Mouse (Mus musculus) neural tube, embryonic 13.5 days (tissue): ENCODE results near the gene Usp1. TPM values are rescaled to one million over a fixed set of nuclear protein-coding genes. Genes with fewer than 3 reads are reported as not detected.
"Not testable (repeated sequence)": the region's sequence is repeated elsewhere in the genome, so short reads cannot be mapped to it uniquely, and the experiment has no call there.

ENCODE experiments used
- ATAC-seq: fragments of 200-750 bp; cut with Nextera tagmentation; 2 replicates; pipeline ENCODE4 v1.8.0; 2017; ENCODE audit warnings: low read depth, mild to moderate bottlenecking, moderate TSS enrichment, moderate library complexity
- H3K27ac ChIP-seq: fragments of 300-500 bp; sonication (generic); replicated peaks from 2 replicates; pipeline ENCODE4 v1.5.1; 2015; ENCODE audit warnings: moderate library complexity, mild to moderate bottlenecking, inconsistent platforms
- H3K27me3 ChIP-seq: fragments of 300-500 bp; sonication (generic); 2 replicates; pipeline ENCODE4 v1.6.1; 2015; ENCODE audit warnings: mild to moderate bottlenecking, inconsistent platforms
- H3K36me3 ChIP-seq: fragments of 300-500 bp; sonication (generic); 2 replicates; pipeline ENCODE4 v1.6.1; 2015; ENCODE audit warnings: mild to moderate bottlenecking, inconsistent platforms
- H3K4me1 ChIP-seq: fragments of 300-500 bp; sonication (generic); replicated peaks from 2 replicates; pipeline ENCODE4 v1.6.1; 2015; ENCODE audit warnings: inconsistent platforms
- H3K4me2 ChIP-seq: fragments of 300-500 bp; sonication (generic); 2 replicates; pipeline ENCODE4 v1.6.1; 2015; ENCODE audit warnings: inconsistent platforms, mild to moderate bottlenecking, moderate library complexity
- H3K4me3 ChIP-seq: fragments of 300-500 bp; sonication (generic); 2 replicates; pipeline ENCODE4 v1.5.1; 2015; ENCODE audit warnings: mild to moderate bottlenecking, inconsistent platforms
- H3K9ac ChIP-seq: fragments of 300-500 bp; sonication (generic); 2 replicates; pipeline ENCODE4 v1.6.1; 2015; ENCODE audit warnings: moderate library complexity, mild to moderate bottlenecking, inconsistent platforms
- H3K9me3 ChIP-seq: fragments of 300-500 bp; sonication (generic); 2 replicates; pipeline ENCODE4 v1.6.1; 2016; ENCODE audit warnings: inconsistent platforms
- WGBS: fragments of 180-500 bp; shearing (Covaris S2); methylation state at CpG from one replicate; pipeline ENCODE4 v1.1.7; 2015; 5-methylcytosine and 5-hydroxymethylcytosine counted together
- polyA plus RNA-seq: library from polyadenylated mRNA; unstranded; fragments of >200 nt; fragmentation: Nextera tagmentation; extraction: Ambion mirVana; gene quantifications from 2 replicates; pipeline ENCODE4 v1.2.1, GENCODE M21; 2015

The Usp1 gene
- polyA plus RNA-seq, 1 experiment from 2014 or later, result 27.5 TPM

DNA sequence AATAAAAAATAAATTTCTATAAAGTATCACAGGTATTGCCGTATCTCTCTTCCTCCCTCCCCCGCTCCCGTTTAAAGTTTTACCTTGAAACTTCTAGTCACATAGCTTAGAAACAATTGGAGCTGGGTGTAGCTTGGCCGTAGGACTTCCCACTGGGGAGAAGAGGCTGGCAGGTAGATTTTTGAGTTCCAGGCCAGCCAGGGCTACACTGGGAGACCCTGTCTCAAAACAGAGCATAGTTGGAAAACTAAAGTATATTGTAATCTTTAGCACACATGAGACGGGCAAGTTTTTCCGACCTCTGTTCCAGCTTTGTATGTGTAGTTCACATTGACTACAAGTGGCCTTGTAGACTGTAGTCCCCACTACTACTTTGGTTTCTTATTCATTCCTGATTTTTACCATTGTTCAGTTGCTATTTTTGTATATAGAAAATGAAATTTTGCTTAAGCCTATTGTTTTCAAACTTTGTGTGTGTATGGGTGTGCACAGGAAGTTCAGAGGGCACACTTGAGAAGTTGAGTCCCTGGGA is 1.7 kb downstream of the Usp1 start:
- Histone ChIP-seq H3K36me3 (peaks cover 4% of the 10 kb centered on the region; the same call in 1 of the 2 replicates), H3K9ac (peak overlapping the region; percentile 89; the same call in 1 of the 2 replicates), H3K9me3 (no peaks in the 10 kb centered on the region), H3K27ac (no peak overlapping the region), H3K27me3 (no peaks in the 10 kb centered on the region), H3K4me2 (peak overlapping the region; percentile 87), H3K4me1 (peaks cover 27% of the 10 kb centered on the region), H3K4me3 (peak overlapping the region; percentile 91)
- WGBS, result 28% methylated on average over 6 of the region's 6 CpGs
- ATAC-seq, result no peak

DNA sequence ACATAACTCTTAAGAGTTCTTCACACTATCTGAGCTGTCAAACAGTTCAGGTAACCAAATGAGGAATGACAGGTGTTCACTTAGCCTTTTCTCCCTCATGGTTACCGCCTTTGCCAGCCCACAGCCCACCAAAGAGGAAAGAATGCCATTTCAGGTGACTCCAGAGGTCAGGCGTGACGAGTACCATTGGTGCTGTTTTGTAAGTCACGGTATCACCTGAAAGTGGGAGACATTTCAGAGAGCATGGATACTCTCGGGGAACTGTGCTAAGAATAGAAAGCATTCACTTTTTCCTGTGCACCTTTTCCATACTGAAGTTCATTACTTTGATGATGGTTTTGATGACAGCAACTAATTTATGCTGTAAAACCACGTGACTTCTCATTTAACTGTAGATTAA is 12.4 kb downstream of the Usp1 start:
- no peak overlapping the region for H3K4me2 ChIP-seq
- no peaks in the 10 kb centered on the region for H3K4me1 ChIP-seq
- peaks cover 63% of the 10 kb centered on the region for H3K36me3 ChIP-seq
- H3K4me3 ChIP-seq, result no peak overlapping the region
- H3K27ac ChIP-seq, result no peak overlapping the region
- H3K9me3 ChIP-seq, result no peaks in the 10 kb centered on the region
- no peak for ATAC-seq
- H3K27me3 ChIP-seq, result no peaks in the 10 kb centered on the region
- 85% methylated on average over 6 of the region's 6 CpGs for WGBS
- H3K9ac ChIP-seq, result no peak overlapping the region

DNA sequence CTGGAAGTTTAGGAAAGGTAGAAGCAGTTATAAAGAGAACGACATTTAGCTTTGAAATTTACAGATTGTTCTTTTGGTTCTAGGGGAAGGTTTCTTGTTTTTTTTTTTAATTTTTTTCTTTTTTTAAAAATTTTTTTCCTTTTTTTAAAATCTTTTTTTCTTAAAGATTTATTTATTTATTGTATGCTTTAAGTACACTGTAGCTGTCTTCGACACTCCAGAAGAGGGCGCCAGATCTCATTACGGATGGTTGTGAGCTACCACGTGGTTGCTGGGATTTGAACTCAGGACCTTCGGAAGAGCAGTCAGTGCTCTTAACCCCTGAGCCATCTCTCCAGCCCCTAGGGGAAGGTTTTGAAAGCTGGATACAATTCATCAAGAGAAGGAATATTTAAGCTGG is 14.6 kb downstream of the Usp1 start:
- H3K4me1 ChIP-seq, H3K27ac ChIP-seq, H3K4me3 ChIP-seq, H3K4me2 ChIP-seq, H3K9ac ChIP-seq, ATAC-seq, H3K27me3 ChIP-seq, H3K9me3 ChIP-seq: not testable (repeated sequence)
- peaks cover 69% of the 10 kb centered on the region for H3K36me3 ChIP-seq
- WGBS, result 91% methylated on average over 6 of the region's 6 CpGs

DNA sequence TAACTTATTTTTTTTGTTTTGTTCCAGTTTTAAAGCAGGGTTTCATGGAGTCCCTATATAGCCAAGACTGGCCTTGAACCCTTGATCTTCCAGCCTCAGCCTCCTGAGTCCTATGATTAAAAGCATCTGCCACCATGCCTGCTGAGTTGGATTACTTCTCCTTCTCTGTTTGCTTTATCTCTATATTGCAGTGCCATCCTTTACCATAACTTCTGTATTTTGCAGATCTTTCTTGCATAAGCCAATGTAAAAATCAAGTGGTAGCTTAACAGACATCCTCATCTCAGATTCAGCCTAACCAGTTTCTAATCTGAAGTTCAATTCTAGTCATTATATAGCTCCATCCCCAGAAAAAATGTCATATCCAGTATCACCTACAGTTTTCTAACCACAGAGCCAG is 27.0 kb downstream of the Usp1 start:
- H3K27me3 ChIP-seq, result no peaks in the 10 kb centered on the region
- ATAC-seq, result no peak
- H3K9ac ChIP-seq, result no peak overlapping the region
- no peak overlapping the region for H3K4me2 ChIP-seq
- no peaks in the 10 kb centered on the region for H3K9me3 ChIP-seq
- H3K4me3 ChIP-seq, result no peak overlapping the region
- H3K4me1 ChIP-seq, result no peaks in the 10 kb centered on the region
- peaks cover 45% of the 10 kb centered on the region for H3K36me3 ChIP-seq
- H3K27ac ChIP-seq, result no peak overlapping the region

DNA sequence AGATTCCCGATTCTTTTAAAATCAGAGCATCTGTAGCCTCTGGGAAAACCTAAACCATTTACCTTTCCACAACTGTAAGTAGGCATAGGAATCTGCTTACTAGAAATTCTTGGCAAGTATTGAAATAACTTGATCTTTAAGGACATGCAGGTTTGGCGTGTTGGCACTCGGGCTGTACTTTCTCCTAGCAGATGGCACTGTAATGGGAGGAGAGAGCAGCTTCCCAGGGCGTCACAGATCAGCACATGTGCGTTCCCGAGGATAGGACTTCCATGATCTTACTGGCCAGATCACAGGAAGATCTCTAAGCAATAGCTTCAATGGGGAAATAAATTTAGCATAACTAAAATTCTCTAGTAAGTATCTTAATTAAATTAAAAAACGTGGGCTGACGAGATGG is 32.4 kb downstream of the Usp1 start:
- Histone ChIP-seq H3K4me1 (no peaks in the 10 kb centered on the region), H3K27ac (no peak overlapping the region), H3K9ac (no peak overlapping the region), H3K4me2 (no peak overlapping the region), H3K27me3 (no peaks in the 10 kb centered on the region), H3K36me3 (peaks cover 72% of the 10 kb centered on the region), H3K9me3 (no peaks in the 10 kb centered on the region), H3K4me3 (no peak overlapping the region)
- no peak for ATAC-seq
- 90% methylated on average over 8 of the region's 8 CpGs for WGBS

DNA sequence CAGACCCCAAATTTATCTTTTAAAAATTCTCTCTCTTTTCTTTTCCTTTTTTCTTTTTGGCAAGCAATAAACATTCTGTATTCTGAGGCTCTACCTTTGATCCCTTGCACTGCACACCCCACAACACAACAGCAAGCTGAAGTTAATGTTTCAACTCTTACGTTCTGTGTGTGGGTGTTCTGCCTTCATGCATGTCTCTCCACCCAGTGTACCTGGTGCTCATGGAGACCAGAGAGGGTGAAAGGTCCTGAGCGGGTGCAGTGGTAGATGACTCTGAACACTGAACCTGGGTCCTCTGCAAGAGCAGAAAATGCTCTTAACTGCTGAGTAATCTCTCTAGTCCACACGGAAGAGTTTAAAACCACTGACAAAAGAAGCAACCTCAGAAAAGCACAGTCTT is 36.6 kb downstream of the Usp1 start:
- Histone ChIP-seq H3K4me1 (no peaks in the 10 kb centered on the region), H3K27me3 (no peaks in the 10 kb centered on the region), H3K9ac (no peak overlapping the region), H3K4me3 (no peak overlapping the region), H3K4me2 (no peak overlapping the region), H3K36me3 (peaks cover 70% of the 10 kb centered on the region), H3K27ac (no peak overlapping the region), H3K9me3 (no peaks in the 10 kb centered on the region)
- WGBS, result 93% methylated on average over 3 of the region's 3 CpGs
- no peak for ATAC-seq

DNA sequence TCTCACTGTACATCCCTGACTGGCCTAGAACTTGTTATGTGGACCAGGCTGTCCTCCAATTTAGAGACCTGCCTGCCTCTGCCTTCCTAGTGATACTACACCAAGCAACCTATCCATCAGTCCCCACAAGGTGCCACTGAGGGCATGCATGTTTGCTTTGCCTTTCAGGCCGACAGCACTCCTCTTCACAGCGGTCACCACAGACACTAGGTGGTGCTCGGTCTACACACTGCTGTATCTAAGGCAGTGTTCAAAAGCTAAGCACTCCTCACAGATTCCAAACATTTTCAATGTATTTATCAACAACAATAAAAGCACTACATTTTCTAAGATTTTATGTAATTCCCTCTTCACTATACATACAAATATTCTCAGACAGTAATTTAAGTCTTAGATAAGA is 46.3 kb downstream of the Usp1 start:
- H3K4me3 ChIP-seq, result no peak overlapping the region
- no peaks in the 10 kb centered on the region for H3K27me3 ChIP-seq
- H3K4me1 ChIP-seq, result no peaks in the 10 kb centered on the region
- 93% methylated on average over 3 of the region's 3 CpGs for WGBS
- no peak overlapping the region for H3K9ac ChIP-seq
- H3K4me2 ChIP-seq, result no peak overlapping the region
- ATAC-seq, result no peak
- peaks cover 77% of the 10 kb centered on the region for H3K36me3 ChIP-seq
- no peaks in the 10 kb centered on the region for H3K9me3 ChIP-seq
- no peak overlapping the region for H3K27ac ChIP-seq

DNA sequence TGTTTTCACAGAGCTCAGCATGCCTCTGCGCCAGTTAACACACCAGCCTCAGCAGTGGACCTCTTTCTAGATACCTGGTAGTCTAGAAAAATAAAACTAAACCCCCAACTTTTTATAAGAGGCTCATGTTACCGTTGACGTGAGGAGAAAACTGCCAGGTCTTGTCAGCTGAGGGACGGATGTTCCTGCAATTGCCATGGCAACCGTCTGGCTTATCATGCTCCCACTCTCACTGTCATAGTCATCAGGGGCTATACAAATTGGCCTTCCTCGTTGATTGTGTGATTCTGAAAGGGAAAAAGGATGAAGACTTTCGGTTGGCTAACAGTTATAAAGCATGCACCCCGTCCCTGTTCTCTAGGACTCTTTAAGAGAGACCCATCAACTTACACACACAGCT is 52.1 kb downstream of the Usp1 start:
- H3K4me2 ChIP-seq, result no peak overlapping the region
- H3K36me3 ChIP-seq, result peaks cover 65% of the 10 kb centered on the region
- H3K27me3 ChIP-seq, result no peaks in the 10 kb centered on the region
- H3K4me1 ChIP-seq, result no peaks in the 10 kb centered on the region
- H3K4me3 ChIP-seq, result no peak overlapping the region
- no peak for ATAC-seq
- H3K27ac ChIP-seq, result no peak overlapping the region
- 64% methylated on average over 8 of the region's 8 CpGs for WGBS
- no peak overlapping the region for H3K9ac ChIP-seq
- H3K9me3 ChIP-seq, result no peaks in the 10 kb centered on the region

DNA sequence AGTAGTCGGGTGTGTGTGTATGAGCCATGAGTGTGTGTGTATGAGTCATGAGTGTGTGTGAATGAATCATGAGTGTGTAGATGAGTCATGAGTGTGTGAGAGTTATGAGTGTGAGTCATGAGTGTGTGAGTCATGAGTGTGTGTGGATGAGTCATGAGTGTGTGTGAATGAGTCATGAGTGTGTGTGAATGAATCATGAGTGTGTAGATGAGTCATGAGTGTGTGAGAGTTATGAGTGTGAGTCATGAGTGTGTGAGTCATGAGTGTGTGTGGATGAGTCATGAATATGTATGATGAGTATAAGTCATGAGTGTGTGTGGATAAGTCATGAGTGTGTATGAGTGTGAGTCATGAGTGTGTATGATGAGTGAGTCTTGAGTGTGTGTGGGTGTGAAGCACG is 54.7 kb downstream of the Usp1 start:
- peaks cover 56% of the 10 kb centered on the region for H3K36me3 ChIP-seq
- H3K27ac ChIP-seq, H3K9ac ChIP-seq, H3K4me3 ChIP-seq, ATAC-seq, H3K27me3 ChIP-seq, H3K4me1 ChIP-seq, H3K4me2 ChIP-seq, H3K9me3 ChIP-seq: not testable (repeated sequence)
- 96% methylated on average over 2 of the region's 2 CpGs for WGBS

DNA sequence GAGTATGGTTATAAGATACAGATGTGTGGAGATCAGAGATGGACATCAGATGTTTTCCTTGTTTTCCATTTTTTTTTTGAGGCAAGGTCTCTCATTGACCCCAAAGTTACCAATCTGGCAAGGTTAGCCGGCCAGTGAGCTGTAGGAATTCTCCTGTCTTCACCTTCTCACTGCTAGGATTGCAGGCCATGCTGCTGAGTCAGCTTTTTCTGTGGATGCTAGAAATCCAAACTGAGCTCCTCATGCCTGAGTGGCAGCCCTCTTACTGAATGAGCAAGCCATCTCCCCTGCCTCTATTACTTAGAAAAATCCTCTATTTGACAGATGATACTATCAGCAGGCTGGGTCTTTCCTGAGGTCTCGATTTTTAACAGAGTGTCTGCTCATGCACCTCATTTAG is 55.1 kb downstream of the Usp1 start:
- Histone ChIP-seq H3K4me3 (no peak overlapping the region), H3K9ac (no peak overlapping the region), H3K27me3 (no peaks in the 10 kb centered on the region), H3K4me2 (no peak overlapping the region), H3K4me1 (no peaks in the 10 kb centered on the region), H3K27ac (no peak overlapping the region), H3K9me3 (no peaks in the 10 kb centered on the region), H3K36me3 (peaks cover 56% of the 10 kb centered on the region)
- no peak for ATAC-seq
- WGBS, result 96% methylated on average over 2 of the region's 2 CpGs

DNA sequence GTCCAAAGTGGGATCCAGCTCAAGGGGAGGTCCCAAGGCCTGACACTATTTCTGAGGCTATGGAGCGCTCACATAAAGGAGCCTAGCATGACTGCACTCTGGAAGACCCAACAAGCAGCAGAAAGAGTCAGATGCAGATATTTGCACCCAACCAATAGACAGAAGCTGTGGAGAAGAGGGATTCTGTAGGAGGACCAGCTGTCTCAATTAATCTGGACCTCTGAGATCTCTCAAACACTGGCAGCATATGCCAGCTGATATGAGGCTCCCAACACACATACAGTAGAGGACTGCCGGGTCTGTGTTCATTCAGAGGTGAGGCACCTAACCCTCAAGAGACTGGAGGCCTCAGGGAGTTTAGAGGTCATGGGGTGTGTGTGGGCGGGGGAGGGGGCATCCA is 56.4 kb downstream of the Usp1 start:
- ATAC-seq, result not testable (repeated sequence)

DNA sequence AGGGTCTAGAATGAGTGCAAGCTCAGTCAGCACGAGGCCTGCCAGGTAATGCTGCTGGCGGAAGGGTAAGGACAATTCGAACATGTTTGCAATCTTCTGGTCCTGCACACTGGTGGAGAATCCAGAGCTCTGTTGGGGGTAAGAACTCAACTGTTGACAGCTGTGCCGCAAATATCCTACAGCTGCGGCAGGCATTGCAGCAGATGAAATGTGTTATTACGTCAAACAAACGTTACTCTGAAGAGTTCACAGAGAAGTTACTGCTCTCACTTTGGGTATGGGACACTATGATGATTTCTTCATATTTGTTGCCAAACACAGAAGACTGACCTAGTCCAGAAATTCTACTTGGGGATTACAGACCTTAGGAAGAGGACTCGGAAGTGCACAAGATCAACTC is 61.1 kb downstream of the Usp1 start:
- Histone ChIP-seq H3K27me3 (no peaks in the 10 kb centered on the region), H3K36me3 (peaks cover 69% of the 10 kb centered on the region), H3K4me2 (no peak overlapping the region), H3K9ac (no peak overlapping the region), H3K4me3 (no peak overlapping the region), H3K27ac (no peak overlapping the region), H3K9me3 (no peaks in the 10 kb centered on the region), H3K4me1 (no peaks in the 10 kb centered on the region)
- no peak for ATAC-seq
- WGBS, result 91% methylated on average over 8 of the region's 8 CpGs

More for the DNA sequence above, 56.4 kb downstream of the Usp1 start:
- H3K9ac ChIP-seq, H3K27me3 ChIP-seq, H3K4me1 ChIP-seq, H3K4me2 ChIP-seq, H3K4me3 ChIP-seq, H3K9me3 ChIP-seq, H3K27ac ChIP-seq: not testable (repeated sequence)
- 84% methylated on average over 3 of the region's 3 CpGs for WGBS
- peaks cover 63% of the 10 kb centered on the region for H3K36me3 ChIP-seq
